Mouse (Mus musculus) ES-Bruce4 (cell line): ENCODE measurements around the gene Dyx1c1.

Experiments
- CTCF ChIP-seq: IDR thresholded peaks from one replicate; pipeline ENCODE4 v1.8.1; 2011; ENCODE audit warnings: low read depth, low read length
- EP300 ChIP-seq: IDR thresholded peaks from 2 replicates; pipeline ENCODE4 v1.6.1; 2011; ENCODE audit warnings: low read depth, low read length; ENCODE audit not compliant: insufficient read depth
- POLR2A ChIP-seq: IDR thresholded peaks from one replicate; pipeline ENCODE4 v1.8.1; 2011; ENCODE audit warnings: low read length; ENCODE audit not compliant: insufficient read depth

DNA sequence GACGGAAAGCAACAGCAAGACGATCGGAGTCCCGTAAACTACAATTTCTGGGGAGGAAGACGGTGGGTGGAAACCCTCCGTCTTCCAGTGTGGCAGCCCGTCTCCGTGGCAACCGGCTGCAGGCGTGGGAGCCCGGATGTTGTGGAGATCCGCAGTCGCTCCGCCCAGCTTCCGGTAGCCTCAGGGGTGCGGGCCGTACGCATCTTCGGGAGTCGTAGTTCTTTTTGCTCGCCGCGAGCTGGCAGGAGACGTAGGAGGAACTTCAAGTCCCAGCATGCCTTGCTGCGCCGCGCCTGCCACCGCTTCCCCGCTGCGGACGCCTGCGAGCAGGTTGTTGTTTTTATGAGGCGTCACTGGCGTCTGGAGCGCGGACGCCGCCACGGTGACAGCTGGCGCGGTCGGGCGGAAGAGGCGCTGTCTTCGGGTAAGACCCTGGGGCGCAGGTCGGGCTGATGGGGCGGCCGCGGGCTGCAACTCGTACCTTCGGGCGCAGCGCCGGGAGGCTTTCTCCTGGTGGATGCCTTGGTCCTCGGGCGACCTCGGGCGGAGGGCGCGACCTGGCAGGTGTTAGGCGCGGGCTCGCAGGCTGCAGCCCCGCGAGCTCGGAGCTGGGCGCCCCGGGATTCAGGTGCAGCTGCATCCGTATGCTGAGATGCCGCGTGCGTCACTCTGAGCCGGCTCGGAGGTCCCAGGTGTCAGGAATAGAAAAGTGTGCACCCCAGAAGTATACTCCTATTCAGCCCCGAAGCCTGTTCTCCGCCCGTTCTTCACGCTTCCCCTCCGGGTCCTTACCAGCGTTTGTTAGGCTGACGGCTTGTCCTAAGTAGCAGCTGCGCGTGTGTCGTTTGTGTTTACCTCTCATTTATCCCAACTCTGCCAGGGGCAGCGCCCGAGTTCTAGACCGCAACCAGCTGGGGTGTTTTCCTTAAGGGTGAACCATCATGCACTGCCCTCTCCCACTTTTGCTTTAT, 26.9 kb downstream of the Dyx1c1 start, which contains the start of the genes Ccpg1os and Ccpg1:
- peak; percentile 12 for TF ChIP-seq POLR2A
- no peak for TF ChIP-seq CTCF
- no peak for TF ChIP-seq EP300
